Mouse (Mus musculus) embryonic stem cell, embryonic (primary cell): ENCODE measurements around the gene Exoc2.

Source experiments
- CTCF ChIA-PET, 4 experiments: fragments of 300-600 bp in 2 of 4; fragments of 350-600 bp in 2 of 4; sonication (Branson Sonifier 250); formaldehyde crosslinking; loops; one replicate each; lab custom pipeline; 2022; ENCODE audit warnings: inconsistent platforms in 2 of 4; lab: Charles Lee
- POLR2A ChIA-PET, 4 experiments: fragments of 300-600 bp in 2 of 4; fragments of 350-600 bp in 2 of 4; sonication (Branson Sonifier 250); formaldehyde crosslinking; loops; one replicate each; lab custom pipeline; 2022; ENCODE audit warnings: antibody characterized with exemption in 4 of 4, inconsistent platforms in 1 of 4; lab: Charles Lee

The Exoc2 gene

DNA sequence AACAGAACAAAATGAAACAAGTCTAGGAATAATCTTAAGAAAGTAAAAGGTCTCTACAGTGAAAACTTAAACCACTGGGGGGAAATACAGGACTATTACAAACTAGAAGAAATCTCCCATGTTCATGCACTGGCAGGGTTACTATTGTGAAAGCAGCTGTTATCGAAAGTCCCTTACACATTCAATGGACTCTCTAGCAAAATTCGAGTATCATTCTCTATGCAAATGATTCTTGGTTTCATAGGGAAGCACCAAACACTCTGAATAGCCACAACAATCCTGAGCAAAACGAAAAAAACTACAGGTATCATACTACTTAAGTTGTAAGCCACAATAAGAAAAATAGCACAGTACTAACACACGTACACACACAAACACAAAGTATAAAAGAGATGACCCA lies 52.0 kb downstream of the Exoc2 start:
- ChIA-PET CTCF (no interaction called here), POLR2A (interaction anchor here in 1 of 4 experiments (0.6 kb wide), 1 partner anchor 157 kb away, joined by 3 read pairs; no protein-coding TSS in a partner anchor)

- POLR2A ChIA-PET, result no interaction called here
- CTCF ChIA-PET, result no interaction called here
Measured at GRCm38 (mm10) chr13:30913757-30914156, 60.1 kb downstream of the Exoc2 start.

GRCm38 (mm10) chr13:30913028-30913427 lies 60.9 kb downstream of the Exoc2 start:
- ChIA-PET POLR2A (no interaction called here), CTCF (no interaction called here)

DNA sequence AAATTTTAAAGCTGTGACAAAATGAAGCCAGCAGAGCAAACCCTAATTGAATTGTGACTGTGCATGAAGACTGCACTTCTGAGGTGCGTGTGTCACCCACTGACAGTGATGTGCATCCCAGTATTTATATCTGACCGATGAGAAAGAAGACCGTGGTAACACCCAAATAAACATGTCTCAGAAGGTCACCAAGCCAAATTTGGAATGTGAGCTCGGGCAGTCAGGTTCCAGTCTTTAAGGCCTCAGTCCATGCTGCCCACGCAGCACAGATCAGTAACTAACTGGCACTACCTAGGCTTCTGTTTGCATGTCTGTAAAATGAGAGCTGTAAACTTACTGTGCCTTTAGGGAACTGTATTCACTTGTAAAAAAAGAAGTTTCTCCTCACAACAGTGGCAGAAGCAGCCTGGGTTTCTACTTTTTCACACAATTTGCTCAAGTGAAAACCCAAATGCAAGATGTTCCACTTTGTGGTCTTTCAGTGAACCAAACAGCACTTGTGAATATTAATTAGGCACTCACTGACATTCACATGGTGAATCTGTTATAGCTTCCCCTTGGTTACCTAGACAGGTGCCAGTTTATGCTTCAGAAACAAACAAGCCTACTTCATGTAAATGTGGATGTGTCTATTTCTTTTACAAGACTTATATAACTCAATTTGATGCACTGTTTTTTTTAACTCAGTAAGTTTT lies 61.8 kb downstream of the Exoc2 start:
- POLR2A ChIA-PET, result interaction anchor here in 1 of 4 experiments (0.6 to 1.3 kb wide), 2 partner anchors 24 to 31 kb away, joined by 3 read pairs; no protein-coding TSS in a partner anchor
- CTCF ChIA-PET, result interaction anchor here in 2 of 4 experiments (0.7 to 0.9 kb wide), 2 partner anchors 23 to 364 kb away, joined by 3 read pairs; no protein-coding TSS in a partner anchor

- CTCF ChIA-PET, result interaction anchor here in 1 of 4 experiments (0.7 kb wide), 1 partner anchor 51 kb away, joined by 6 read pairs; no protein-coding TSS in a partner anchor
Measured at GRCm38 (mm10) chr13:30910889-30911288, 63.0 kb downstream of the Exoc2 start.

GRCm38 (mm10) chr13:30902286-30902685 lies 71.6 kb downstream of the Exoc2 start:
- CTCF ChIA-PET, result no interaction called here
- POLR2A ChIA-PET, result interaction anchor here in 1 of 4 experiments (0.5 kb wide), 1 partner anchor 53 kb away, joined by 3 read pairs; no protein-coding TSS in a partner anchor

More at GRCm38 (mm10) chr13:30910889-30911288, 63.0 kb downstream of the Exoc2 start:
- POLR2A ChIA-PET, result interaction anchor here in 1 of 4 experiments (1.3 kb wide), 1 partner anchor 32 kb away, joined by 3 read pairs; no protein-coding TSS in a partner anchor

DNA sequence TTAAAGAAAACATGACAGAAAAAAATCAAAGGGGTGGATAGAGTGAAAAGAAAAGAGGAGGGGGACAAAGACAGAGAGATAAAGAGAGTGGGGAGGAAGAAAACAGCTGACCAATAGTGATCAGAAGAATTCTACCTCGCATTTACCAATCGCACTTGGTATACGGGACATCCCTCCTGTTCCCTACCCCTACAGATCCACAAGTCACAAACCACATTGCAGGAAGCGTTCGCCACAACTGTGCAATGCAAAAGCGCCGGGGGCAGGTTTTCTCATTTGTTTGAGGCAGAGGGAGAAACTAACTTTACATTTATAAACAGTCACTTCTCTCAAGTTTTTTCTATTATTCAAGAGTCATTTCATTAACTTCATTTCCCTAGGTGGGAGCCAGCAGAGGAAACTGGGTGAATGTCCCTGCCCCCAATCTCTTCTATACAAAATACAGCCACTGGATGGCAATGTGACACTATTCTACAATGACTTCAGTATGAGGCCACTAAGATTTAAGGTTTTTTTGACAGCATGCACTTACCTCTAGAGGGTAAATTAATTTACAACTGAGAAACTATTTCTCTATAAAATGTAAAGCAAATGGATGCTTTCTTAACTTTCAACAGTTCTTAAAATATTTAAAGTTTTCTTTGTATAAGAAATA lies 72.4 kb downstream of the Exoc2 start:
- CTCF ChIA-PET, result interaction anchor here in 1 of 4 experiments (1.2 kb wide), 1 partner anchor 13 kb away, joined by 4 read pairs; no protein-coding TSS in a partner anchor
- POLR2A ChIA-PET, result no interaction called here

DNA sequence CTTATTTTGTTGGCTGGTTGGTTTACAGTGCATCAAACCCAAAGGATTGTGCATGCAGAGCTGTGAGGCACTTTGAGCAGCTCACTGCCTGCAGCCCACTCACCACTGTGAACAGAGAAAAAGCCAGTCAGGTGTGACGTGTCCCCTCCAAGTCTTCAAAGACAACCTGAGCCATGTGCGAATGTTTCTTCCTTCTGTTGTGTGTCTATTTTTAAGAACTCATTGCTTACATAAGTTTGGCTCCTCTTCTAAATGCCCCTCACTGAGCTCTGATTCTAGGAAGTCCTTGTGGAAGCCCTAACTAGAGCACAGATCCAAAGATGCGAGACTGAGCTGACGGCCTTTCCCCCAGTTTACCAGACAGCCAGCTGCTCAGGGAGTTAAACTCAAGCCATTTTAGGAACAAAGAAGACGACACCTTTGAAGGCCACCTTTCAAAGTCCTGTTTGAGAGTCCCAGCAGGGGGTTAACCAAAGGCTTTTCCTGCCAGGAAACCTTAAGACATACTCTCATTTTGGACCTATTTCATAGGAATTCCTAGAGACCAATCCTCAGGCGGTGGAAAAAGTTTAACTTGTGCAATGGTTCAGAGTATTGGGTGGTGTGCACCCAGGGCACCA lies 79.8 kb downstream of the Exoc2 start:
- ChIA-PET POLR2A (interaction anchor here in 1 of 4 experiments (1.5 kb wide), 1 partner anchor 66 kb away, joined by 3 read pairs; no protein-coding TSS in a partner anchor), CTCF (interaction anchor here in 2 of 4 experiments (0.6 to 0.7 kb wide), 2 partner anchors 100 to 724 kb away, joined by 3 to 4 read pairs; no protein-coding TSS in a partner anchor)

- ChIA-PET POLR2A (no interaction called here), CTCF (no interaction called here)
Measured at GRCm38 (mm10) chr13:30892315-30892714, 81.6 kb downstream of the Exoc2 start.

DNA sequence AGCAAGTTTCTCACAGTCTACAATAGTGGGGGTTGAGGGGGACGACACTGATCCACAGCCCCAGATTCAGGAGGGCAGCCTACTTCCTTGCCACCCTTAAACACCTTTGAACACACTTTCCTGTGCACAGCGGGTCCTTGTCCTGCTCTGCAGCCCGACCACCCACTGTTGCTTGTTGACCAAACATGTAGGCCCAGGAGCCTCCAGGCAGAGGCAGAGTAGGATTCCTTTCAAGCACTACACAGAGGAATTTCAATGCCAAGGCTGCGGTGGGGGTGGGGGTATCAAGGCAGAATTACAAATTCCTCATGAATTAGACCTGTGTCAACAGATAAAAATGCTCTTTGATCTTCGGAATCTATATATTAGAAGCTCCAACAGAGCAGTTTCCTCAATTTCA lies 82.7 kb downstream of the Exoc2 start:
- POLR2A ChIA-PET, result no interaction called here
- CTCF ChIA-PET, result interaction anchor here in 1 of 4 experiments (1.8 kb wide), 1 partner anchor 90 kb away, joined by 4 read pairs; no protein-coding TSS in a partner anchor

GRCm38 (mm10) chr13:30888480-30888879 lies 85.4 kb downstream of the Exoc2 start:
- CTCF ChIA-PET, result interaction anchor here (0.6 to 2.2 kb wide), 22 partner anchors 9 to 730 kb away, joined by 3 to 10 read pairs (median 4); no protein-coding TSS in a partner anchor
- POLR2A ChIA-PET, result interaction anchor here in 2 of 4 experiments (0.5 kb wide), 2 partner anchors 145 to 1494 kb away, joined by 3 to 10 read pairs; no protein-coding TSS in a partner anchor

DNA sequence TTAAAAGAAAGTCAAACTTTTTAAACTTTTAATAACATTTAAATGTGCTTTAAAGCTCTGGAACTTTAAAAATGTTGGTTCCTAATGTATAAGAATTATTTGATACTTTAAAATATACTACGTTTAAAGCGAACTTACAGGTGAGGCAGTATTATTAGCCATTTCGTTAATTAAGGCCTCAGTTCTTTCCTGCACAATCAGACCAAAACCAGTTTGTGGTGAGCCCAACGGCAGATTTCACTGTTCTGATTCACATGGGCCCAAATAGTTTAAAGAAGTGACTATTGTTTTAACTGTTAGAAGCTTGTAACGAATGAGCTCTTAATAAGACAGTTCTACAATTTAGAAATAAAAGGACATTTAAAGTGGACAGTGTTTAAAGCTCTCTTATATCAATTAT lies 93.6 kb downstream of the Exoc2 start:
- ChIA-PET POLR2A (no interaction called here), CTCF (interaction anchor here in 3 of 4 experiments (0.7 to 1.6 kb wide), 4 partner anchors 9 to 172 kb away, joined by 3 to 5 read pairs (median 4); no protein-coding TSS in a partner anchor)

DNA sequence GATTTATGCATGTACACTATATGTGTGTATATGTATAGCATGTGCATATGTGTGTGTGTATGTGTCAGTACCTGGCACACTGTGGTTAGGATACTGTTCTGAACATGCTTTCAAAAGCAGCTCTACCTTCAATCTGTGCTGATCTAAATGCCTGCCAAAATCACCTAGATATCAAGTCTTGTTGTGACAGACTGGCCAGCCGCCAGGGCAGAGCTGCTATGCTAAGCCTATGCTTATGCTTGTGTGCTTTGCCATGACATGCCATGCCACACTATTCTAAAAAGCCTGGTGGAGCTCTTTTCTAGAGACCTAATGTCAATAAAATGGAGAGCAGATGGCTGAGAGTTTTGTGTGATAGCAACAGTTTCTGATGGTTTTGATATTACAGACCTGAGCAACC lies 94.0 kb downstream of the Exoc2 start:
- ChIA-PET POLR2A (interaction anchor here in 1 of 4 experiments (0.8 kb wide), 1 partner anchor 40 kb away, joined by 3 read pairs; no protein-coding TSS in a partner anchor), CTCF (interaction anchor here in 3 of 4 experiments (0.7 to 1.6 kb wide), 4 partner anchors 9 to 172 kb away, joined by 3 to 5 read pairs (median 4); no protein-coding TSS in a partner anchor)

- ChIA-PET CTCF (no interaction called here), POLR2A (no interaction called here)
Measured at GRCm38 (mm10) chr13:30875825-30876224, 98.1 kb downstream of the Exoc2 start.

DNA sequence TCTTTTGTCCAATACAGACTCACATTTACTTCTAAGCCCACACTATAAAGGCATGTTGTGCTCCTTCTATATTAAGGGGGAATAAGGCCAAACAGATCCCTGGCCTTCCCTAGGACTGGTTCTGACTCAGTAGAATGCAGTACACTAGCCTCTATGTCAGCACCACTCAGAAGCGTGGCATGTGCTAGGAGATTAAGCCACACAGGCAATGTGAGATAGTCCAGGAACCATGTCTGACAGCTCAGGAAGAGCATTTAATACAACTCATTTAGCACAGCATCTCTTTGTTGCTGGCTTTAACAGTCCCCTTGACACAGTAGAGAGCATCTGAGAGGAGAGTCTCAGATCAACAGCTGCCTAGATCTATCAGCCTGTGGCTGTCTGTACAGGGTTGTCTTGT lies 100.4 kb downstream of the Exoc2 start:
- POLR2A ChIA-PET, result no interaction called here
- CTCF ChIA-PET, result no interaction called here

DNA sequence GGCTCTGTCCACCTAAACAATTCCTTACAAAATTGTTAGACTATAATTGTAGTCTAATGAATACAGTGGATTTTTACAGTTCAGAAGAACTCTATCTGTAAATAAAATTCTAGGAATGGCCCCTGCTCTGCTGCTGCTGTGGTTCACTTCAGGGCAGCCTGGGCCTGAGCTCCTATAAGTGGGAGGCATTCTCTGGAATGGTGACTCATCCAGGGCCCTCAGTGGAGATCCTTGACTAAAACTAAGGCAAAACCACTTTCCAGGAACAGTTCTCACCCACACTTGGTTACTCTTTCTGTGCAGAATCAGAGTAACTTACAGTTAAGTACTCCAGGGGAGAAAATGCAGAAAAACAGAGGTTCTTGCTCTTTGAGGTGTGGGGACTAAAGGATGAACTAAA lies 108.4 kb downstream of the Exoc2 start:
- ChIA-PET POLR2A (no interaction called here), CTCF (no interaction called here)

DNA sequence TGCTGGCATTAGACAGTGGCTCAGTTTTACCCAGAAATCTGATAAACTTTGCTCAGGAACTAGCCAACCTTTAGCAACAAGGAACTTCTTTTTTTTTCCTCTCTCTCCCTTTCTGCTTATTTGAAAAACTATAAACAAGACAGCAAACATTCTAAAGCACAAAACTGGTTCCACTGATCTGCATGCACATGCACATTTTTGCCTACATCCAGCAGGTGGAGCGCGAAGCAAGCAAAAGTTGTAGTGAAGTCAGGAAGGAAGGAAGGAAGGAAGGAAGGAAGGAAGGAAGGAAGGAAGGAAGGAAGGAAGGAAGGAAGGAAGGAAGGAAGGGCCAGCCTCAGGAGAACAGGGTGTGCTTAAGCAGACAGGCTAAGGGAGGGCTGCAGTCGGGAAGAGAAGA lies 109.9 kb downstream of the Exoc2 start:
- POLR2A ChIA-PET, result no interaction called here
- CTCF ChIA-PET, result no interaction called here

DNA sequence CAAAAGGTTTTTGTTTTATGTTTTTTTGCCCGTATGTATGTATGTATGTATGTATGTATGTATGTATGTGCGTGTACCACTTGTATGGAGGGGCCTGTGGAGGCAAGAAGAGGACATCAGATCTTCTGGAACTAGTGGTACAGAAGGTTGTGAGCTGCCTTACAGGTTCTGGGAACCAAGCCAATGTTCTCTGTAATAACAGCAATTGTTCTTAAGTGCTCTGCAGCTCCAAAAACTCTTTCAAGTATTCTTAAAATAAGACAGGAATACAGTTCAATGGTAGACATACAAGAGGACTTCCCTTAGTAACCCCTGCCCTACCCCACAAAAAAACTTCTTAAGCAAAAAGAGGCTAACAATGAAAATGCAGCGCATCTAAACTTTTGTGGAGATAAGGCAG lies 115.5 kb downstream of the Exoc2 start:
- ChIA-PET CTCF (interaction anchor here in 1 of 4 experiments (0.5 kb wide), 1 partner anchor 480 kb away, joined by 4 read pairs; no protein-coding TSS in a partner anchor), POLR2A (no interaction called here)

GRCm38 (mm10) chr13:30850736-30851135 lies 123.2 kb downstream of the Exoc2 start:
- ChIA-PET CTCF (no interaction called here), POLR2A (no interaction called here)
